Comparison of ENCODE assay signal across 10 mouse cellular contexts in the genomic region with DNA sequence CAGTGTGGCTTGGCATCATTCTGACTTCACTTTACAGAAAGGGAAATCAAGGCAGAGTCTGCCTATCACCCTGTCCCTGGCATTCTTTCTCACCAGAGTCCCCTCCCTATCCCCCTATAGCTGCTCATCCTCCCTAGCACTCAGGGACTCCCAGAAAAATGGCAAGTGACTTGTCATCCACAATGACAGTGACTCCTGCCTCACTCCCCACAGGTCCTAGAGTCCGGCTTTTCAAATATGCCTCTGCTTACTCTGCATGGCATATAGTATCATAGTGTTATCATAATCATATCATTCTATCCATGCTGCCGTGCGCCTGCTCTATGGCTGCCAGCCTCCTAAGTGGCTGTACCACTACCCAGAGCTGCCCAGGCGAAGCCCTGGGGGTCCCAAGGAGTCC. TPM values are rescaled to one million over a fixed set of nuclear protein-coding genes. Genes with fewer than 3 reads are reported as not detected.
A peak's percentile ranks its signal among the peaks of the same experiment; 100 is the strongest.
DNase-seq lines count a peak whose midpoint lies in the region; ATAC-seq and TF ChIP-seq lines count a peak whose summit lies in the region.
"Had no signal": no experiment of that assay in that cellular context is flagged by ENCODE, and none has a peak within 500 bp of the region (broad histone marks: within the 10 kb centered on the region; RNA-seq: fewer than 3 reads in every experiment).

No protein-coding gene starts in this region.

- H3K4me3 ChIP-seq in gastrocnemius, adult 2 months, result peak overlapping the region; percentile 52
- H3K4me3 ChIP-seq in megakaryocyte, embryonic 14.5 days (replicated peaks), result peak overlapping the region; percentile 95
- no peak overlapping the region for H3K4me3 ChIP-seq in embryonic facial prominence, embryonic 13.5 days

- peaks cover 85% of the 10 kb centered on the region for H3K4me1 ChIP-seq in megakaryocyte, embryonic 14.5 days
- peaks cover 11% of the 10 kb centered on the region for H3K4me1 ChIP-seq in embryonic facial prominence, embryonic 13.5 days

- peaks cover 39% of the 10 kb centered on the region for H3K36me3 ChIP-seq in megakaryocyte, embryonic 14.5 days (replicated peaks; ENCODE audit: low read length)
- no peaks in the 10 kb centered on the region for H3K36me3 ChIP-seq in embryonic facial prominence, embryonic 13.5 days
- H3K36me3 ChIP-seq in splenic B cell, adult 2 months (ENCODE audit: control insufficient read depth, insufficient read depth, low read length, poor library complexity, severe bottlenecking), result no peaks in the 10 kb centered on the region

- H3K9ac ChIP-seq in embryonic facial prominence, embryonic 13.5 days, result no peak overlapping the region

- no peaks in the 10 kb centered on the region for H3K9me3 ChIP-seq in megakaryocyte, embryonic 14.5 days
- H3K9me3 ChIP-seq in embryonic facial prominence, embryonic 13.5 days, result no peaks in the 10 kb centered on the region

- intact Hi-C loops in gastrocnemius, adult 2 months (cut with DNase I), result no loop called here
- intact Hi-C loops in left cerebral cortex, postnatal 25 days (cut with DNase I), result no loop called here

- 85% methylated on average over 4 of the region's 4 CpGs for WGBS in embryonic facial prominence, embryonic 13.5 days

- H3K27ac ChIP-seq in gastrocnemius, adult 2 months, result no peak overlapping the region
- peak overlapping the region; percentile 69 for H3K27ac ChIP-seq in embryonic facial prominence, embryonic 13.5 days

- H3K27me3 ChIP-seq in megakaryocyte, embryonic 14.5 days (replicated peaks), result no peaks in the 10 kb centered on the region
- no peaks in the 10 kb centered on the region for H3K27me3 ChIP-seq in embryonic facial prominence, embryonic 13.5 days
- no peaks in the 10 kb centered on the region for H3K27me3 ChIP-seq in splenic B cell, adult 2 months (ENCODE audit: control insufficient read depth, insufficient read depth, low read length, poor library complexity, severe bottlenecking)

- no peak for ATAC-seq in megakaryocyte, adult 5-6 weeks (ENCODE audit: poor library complexity, severe bottlenecking)
- ATAC-seq in embryonic facial prominence, embryonic 13.5 days (ENCODE audit: insufficient number of reproducible peaks, insufficient read depth, low FRiP score, low TSS enrichment, low read depth), result no peak

- no peak overlapping the region for H3K4me2 ChIP-seq in embryonic facial prominence, embryonic 13.5 days

- no peak for TF ChIP-seq CTCF in gastrocnemius, adult 2 months (IDR thresholded peaks at IDR 0.05)

- no peak for DNase-seq in gastrocnemius, adult 2 months
- DNase-seq in gastrocnemius, postnatal 10 days, result no peak
- peak; percentile 31 for DNase-seq in splenic B cell, adult 2 months (ENCODE audit: low read depth, low spot score)
- DNase-seq in left cerebral cortex, postnatal 25 days (ENCODE audit: low spot score in 2 of 2), result no peak
- no peak for DNase-seq in right cerebral cortex, postnatal 36 days (ENCODE audit: low spot score in 2 of 2)
- DNase-seq: gastrocnemius, postnatal 25 days; kidney, adult 11 months had no signal

RNA-seq across cellular contexts. Expression of a gene that starts 11.9 kb away (rescaled TPM):
- total RNA-seq in gastrocnemius, adult 2 months (2021), result 1 to 10 TPM in 1 of 2 experiments, under 1 TPM in 1; 0.97 to 1.1 TPM
- total RNA-seq in gastrocnemius, postnatal 10 days (2021), result 1 to 10 TPM in 1 of 2 experiments, under 1 TPM in 1; 0.66 to 1.9 TPM
- 9.1 and 10.4 TPM in 2 replicates for polyA plus RNA-seq in megakaryocyte, embryonic 14.5 days (2012; ENCODE audit: insufficient read depth, low replicate concordance)
- total RNA-seq in megakaryocyte, adult 5-6 weeks (2015), result 10.7 and 12.2 TPM in 2 replicates
- 26.1 and 30.9 TPM in 2 replicates for total RNA-seq in megakaryocyte, adult 5-6 weeks (2017)
- polyA plus RNA-seq in embryonic facial prominence, embryonic 13.5 days (2015; fragmentation: Nextera tagmentation; extraction: Ambion mirVana), result 0.55 and 1.00 TPM in 2 replicates
- 1 to 10 TPM; 6.3 to 6.8 TPM for total RNA-seq in left cerebral cortex, postnatal 25 days (2021)

RNA-seq across cellular contexts. Expression of a gene that starts 33.2 kb away (rescaled TPM):
- 10 to 100 TPM; 26.0 to 28.5 TPM for total RNA-seq in gastrocnemius, adult 2 months (2021)
- total RNA-seq in gastrocnemius, postnatal 10 days (2021), result 10 to 100 TPM; 21.5 to 25.5 TPM
- 21.2 and 22.5 TPM in 2 replicates for polyA plus RNA-seq in megakaryocyte, embryonic 14.5 days (2012; ENCODE audit: insufficient read depth, low replicate concordance)
- total RNA-seq in megakaryocyte, adult 5-6 weeks (2015), result 14.9 and 15.3 TPM in 2 replicates
- 24.7 and 27.7 TPM in 2 replicates for total RNA-seq in megakaryocyte, adult 5-6 weeks (2017)
- polyA plus RNA-seq in embryonic facial prominence, embryonic 13.5 days (2015; fragmentation: Nextera tagmentation; extraction: Ambion mirVana), result 33.1 and 35.0 TPM in 2 replicates
- total RNA-seq in left cerebral cortex, postnatal 25 days (2021), result 10 to 100 TPM; 48.5 to 51.0 TPM

RNA-seq across cellular contexts. Expression of a gene that starts 59.7 kb away (rescaled TPM):
- under 1 TPM in 1 of 2 experiments, not detected in 1; 0.97 TPM for total RNA-seq in gastrocnemius, adult 2 months (2021)
- total RNA-seq in gastrocnemius, postnatal 10 days (2021), result 1 to 10 TPM in 1 of 2 experiments, under 1 TPM in 1; 0.47 to 1.0 TPM
- 289 and 697 TPM in 2 replicates for polyA plus RNA-seq in megakaryocyte, embryonic 14.5 days (2012; ENCODE audit: insufficient read depth, low replicate concordance)
- total RNA-seq in megakaryocyte, adult 5-6 weeks (2015), result 44.4 and 49.1 TPM in 2 replicates
- 39.6 and 42.3 TPM in 2 replicates for total RNA-seq in megakaryocyte, adult 5-6 weeks (2017)
- 1.5 and 2.8 TPM in 2 replicates for polyA plus RNA-seq in embryonic facial prominence, embryonic 13.5 days (2015; fragmentation: Nextera tagmentation; extraction: Ambion mirVana)
- total RNA-seq in left cerebral cortex, postnatal 25 days (2021), result 1 to 10 TPM; 2.0 to 2.4 TPM

Comparison
In these comparisons a context has a peak if more than half of its experiments do, and no peak if none do; other contexts are left out.
1. RNA of a gene that starts 59.7 kb away (total RNA-seq): 39.6 to 49.1 TPM in megakaryocyte, adult 5-6 weeks; 2.0 to 2.4 TPM in left cerebral cortex, postnatal 25 days, 0.47 to 1.0 TPM in gastrocnemius, postnatal 10 days and 0.97 TPM in gastrocnemius, adult 2 months; every median in the first group is over 10 times any median in the second.